ENCODE assay signal across 8 mouse cellular contexts in the genomic region with DNA sequence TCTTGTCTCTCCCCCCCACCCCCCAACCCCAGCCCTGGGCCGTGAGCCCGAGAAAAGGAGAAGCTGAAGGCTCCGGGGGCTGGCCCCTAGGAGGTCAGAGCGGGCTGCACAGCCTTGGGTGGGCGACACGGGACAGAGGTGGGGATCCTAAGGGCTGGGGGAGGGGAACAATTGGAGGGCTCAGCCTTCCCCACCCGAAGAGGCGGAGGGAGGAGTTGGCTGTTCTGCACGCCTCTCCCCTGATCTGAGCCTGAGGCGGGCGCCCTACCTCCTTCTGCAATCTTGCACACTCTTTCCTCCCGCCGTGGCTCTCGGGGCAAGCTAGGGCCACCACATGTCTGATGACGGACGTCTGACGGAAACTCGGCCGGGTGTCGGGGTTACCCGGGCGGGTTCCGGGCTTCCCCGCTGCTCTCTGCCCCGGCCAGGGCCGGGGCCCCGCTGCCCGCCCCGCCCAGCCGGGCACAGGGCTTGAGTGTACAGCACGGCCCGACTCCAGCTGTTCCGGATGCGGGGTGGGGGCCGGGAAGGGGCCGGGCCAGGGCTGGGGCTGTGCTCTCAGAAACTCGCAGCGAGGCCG. TPM values are rescaled to one million over a fixed set of nuclear protein-coding genes. Genes with fewer than 3 reads are reported as not detected.
DNase-seq lines count a peak whose midpoint lies in the region; ATAC-seq and TF ChIP-seq lines count a peak whose summit lies in the region.

No protein-coding gene starts in this region.

- peak; percentile 26; the same call in 1 of the 2 replicates for ATAC-seq in forebrain, embryonic 15.5 days (replicated peaks)
- ATAC-seq in hindbrain, embryonic 16.5 days = peak; percentile 60
- ATAC-seq in lung, postnatal 0 days = peak; percentile 92
- peak; percentile 66 for ATAC-seq in stomach, embryonic 14.5 days (ENCODE audit: insufficient number of reproducible peaks, insufficient read depth, low FRiP score, low read depth)
- no peak for ATAC-seq in cerebellum, adult (ENCODE audit: insufficient number of reproducible peaks, low FRiP score, low TSS enrichment)

- peak; percentile 29 for DNase-seq in thymus, postnatal 0 days (ENCODE audit: low spot score)
- DNase-seq in thymus, postnatal 10 days (ENCODE audit: low spot score in 2 of 2) = no peak
- DNase-seq in lung, postnatal 0 days (ENCODE audit: low spot score) = peak; percentile 28
- no peak for DNase-seq in right cerebral cortex, adult 2 months (ENCODE audit: low spot score in 2 of 2)

- H3K36me3 ChIP-seq in forebrain, embryonic 15.5 days = no peaks in the 10 kb centered on the region
- H3K36me3 ChIP-seq in hindbrain, embryonic 16.5 days (ENCODE audit: control insufficient read depth, insufficient read depth, low read length) = no peaks in the 10 kb centered on the region
- no peaks in the 10 kb centered on the region for H3K36me3 ChIP-seq in lung, postnatal 0 days (ENCODE audit: insufficient read depth, low read length)
- no peaks in the 10 kb centered on the region for H3K36me3 ChIP-seq in stomach, embryonic 14.5 days (ENCODE audit: control insufficient read depth, insufficient read depth, low read length)

- WGBS in forebrain, embryonic 15.5 days = 1% methylated on average over 39 of the region's 39 CpGs
- 1% methylated on average over 39 of the region's 39 CpGs for WGBS in hindbrain, embryonic 16.5 days
- WGBS in lung, postnatal 0 days = 1% methylated on average over 37 of the region's 39 CpGs
- WGBS in stomach, embryonic 14.5 days = under 1% methylated on average over 39 of the region's 39 CpGs

- H3K27me3 ChIP-seq in forebrain, embryonic 15.5 days = peaks cover 86% of the 10 kb centered on the region
- peaks cover 42% of the 10 kb centered on the region for H3K27me3 ChIP-seq in hindbrain, embryonic 16.5 days (replicated peaks; ENCODE audit: control insufficient read depth, insufficient read depth, low read length)
- H3K27me3 ChIP-seq in lung, postnatal 0 days (replicated peaks; ENCODE audit: insufficient read depth, low read length) = peaks cover 89% of the 10 kb centered on the region
- peaks cover 63% of the 10 kb centered on the region for H3K27me3 ChIP-seq in stomach, embryonic 14.5 days (ENCODE audit: control insufficient read depth, insufficient read depth, low read length)

- H3K4me3 ChIP-seq in forebrain, embryonic 15.5 days = peak overlapping the region; percentile 11
- peak overlapping the region; percentile 48 for H3K4me3 ChIP-seq in hindbrain, embryonic 16.5 days (ENCODE audit: low read length)
- peak overlapping the region; percentile 34 for H3K4me3 ChIP-seq in lung, postnatal 0 days (ENCODE audit: low read depth, low read length)
- H3K4me3 ChIP-seq in stomach, embryonic 14.5 days (ENCODE audit: low read depth, low read length) = peak overlapping the region; percentile 25

- no peak overlapping the region for H3K9ac ChIP-seq in forebrain, embryonic 15.5 days (replicated peaks)
- H3K9ac ChIP-seq in hindbrain, embryonic 16.5 days (ENCODE audit: low read depth, low read length) = peak overlapping the region; percentile 52
- no peak overlapping the region for H3K9ac ChIP-seq in lung, postnatal 0 days (replicated peaks; ENCODE audit: low read depth)
- no peak overlapping the region for H3K9ac ChIP-seq in stomach, embryonic 14.5 days (replicated peaks; ENCODE audit: low read depth, low read length)

- no peak for TF ChIP-seq CTCF in lung, postnatal 0 days (IDR thresholded peaks at IDR 0.05)

- H3K4me1 ChIP-seq in forebrain, embryonic 15.5 days = peaks cover 29% of the 10 kb centered on the region
- peaks cover 6% of the 10 kb centered on the region for H3K4me1 ChIP-seq in hindbrain, embryonic 16.5 days (ENCODE audit: control insufficient read depth, insufficient read depth, low read depth, low read length)
- H3K4me1 ChIP-seq in lung, postnatal 0 days (ENCODE audit: insufficient read depth, low read depth, low read length) = 0 out of 2 replicates have a peak, but pooled peaks cover 3% of the 10 kb centered on the region
- peaks cover 20% of the 10 kb centered on the region for H3K4me1 ChIP-seq in stomach, embryonic 14.5 days (ENCODE audit: control insufficient read depth, insufficient read depth, low read length)

- H3K9me3 ChIP-seq in forebrain, embryonic 15.5 days = no peaks in the 10 kb centered on the region
- H3K9me3 ChIP-seq in hindbrain, embryonic 16.5 days (ENCODE audit: control insufficient read depth, low read length) = no peaks in the 10 kb centered on the region
- no peaks in the 10 kb centered on the region for H3K9me3 ChIP-seq in lung, postnatal 0 days (ENCODE audit: low read length)
- no peaks in the 10 kb centered on the region for H3K9me3 ChIP-seq in stomach, embryonic 14.5 days (ENCODE audit: control insufficient read depth, low read depth, low read length)

- no peak for TF ChIP-seq EP300 in lung, postnatal 0 days (IDR thresholded peaks at IDR 0.05)

- H3K4me2 ChIP-seq in forebrain, embryonic 15.5 days (replicated peaks) = peak overlapping the region; percentile 15
- H3K4me2 ChIP-seq in hindbrain, embryonic 16.5 days (ENCODE audit: low read length) = peak overlapping the region; percentile 53
- H3K4me2 ChIP-seq in lung, postnatal 0 days (replicated peaks; ENCODE audit: low read depth, low read length) = peak overlapping the region; percentile 56
- H3K4me2 ChIP-seq in stomach, embryonic 14.5 days (replicated peaks; ENCODE audit: low read depth, low read length) = peak overlapping the region; percentile 45

- H3K27ac ChIP-seq in forebrain, embryonic 15.5 days (replicated peaks) = no peak overlapping the region
- H3K27ac ChIP-seq in hindbrain, embryonic 16.5 days (ENCODE audit: low read depth, low read length) = peak overlapping the region; percentile 84
- H3K27ac ChIP-seq in lung, postnatal 0 days (ENCODE audit: low read length) = no peak overlapping the region
- H3K27ac ChIP-seq in stomach, embryonic 14.5 days (ENCODE audit: low read length) = no peak overlapping the region

RNA-seq across cellular contexts. Expression of a gene that starts 0.8 kb away (rescaled TPM):
- polyA plus RNA-seq in thymus, postnatal 0 days (2015; fragmentation: Nextera tagmentation; extraction: Ambion mirVana) = not detected in 2 replicates
- polyA plus RNA-seq in forebrain, embryonic 15.5 days (2015; fragmentation: Nextera tagmentation; extraction: Ambion mirVana) = not detected in 2 replicates
- polyA plus RNA-seq in hindbrain, embryonic 16.5 days (2015; fragmentation: Nextera tagmentation; extraction: Ambion mirVana) = 6.9 and 7.3 TPM in 2 replicates
- not detected in 2 replicates for polyA plus RNA-seq in lung, postnatal 0 days (2015; fragmentation: Nextera tagmentation; extraction: Ambion mirVana)
- not detected in 2 replicates for polyA plus RNA-seq in stomach, embryonic 14.5 days (2014; fragmentation: Nextera tagmentation; extraction: Ambion mirVana)

Comparison
In these comparisons a context has a peak if more than half of its experiments do, and no peak if none do; other contexts are left out.
1. DNase-seq: peak in thymus, postnatal 0 days (single experiment) and lung, postnatal 0 days (single experiment); none in thymus, postnatal 10 days (0 of 2) and right cerebral cortex, adult 2 months (0 of 2).
2. Peak in every context shown above with its lines, with median percentiles within 50 percentile points of each other: H3K4me2 ChIP-seq and H3K4me3 ChIP-seq.